Mouse (Mus musculus) lung, postnatal 4 days (tissue): ENCODE data around the gene Gm21188.
"Not testable (repeated sequence)": the region's sequence is repeated elsewhere in the genome, so short reads cannot be mapped to it uniquely, and the experiment has no call there.

ENCODE experiments used
- DNase-seq, 2 experiments: peaks; one replicate each; pipeline ENCODE4 v3.0.0; 2021

Gene Gm21188

GRCm38 (mm10) chr13:120026373-120026772 is 25.6 kb downstream of the Gm21188 start:
- DNase-seq: not testable (repeated sequence)

DNA sequence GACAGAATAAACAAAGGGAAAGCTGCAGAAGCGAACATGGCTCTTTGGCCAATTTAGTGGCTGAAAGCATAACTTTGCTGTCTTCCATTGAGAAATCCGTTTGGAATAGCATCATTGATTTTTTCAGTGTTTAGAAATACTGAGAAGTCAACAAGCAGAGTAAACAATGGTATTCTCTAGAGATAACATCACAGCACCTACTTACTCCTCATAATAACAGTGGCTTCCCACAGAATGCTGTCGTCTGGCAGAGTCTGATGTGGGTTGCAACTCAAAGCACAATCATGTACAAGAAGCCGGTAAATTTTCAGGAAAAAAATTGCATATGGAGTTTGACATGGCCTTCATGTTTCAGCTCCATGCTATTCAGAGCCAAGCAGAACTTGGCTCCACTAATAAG is 26.4 kb downstream of the Gm21188 start:
- DNase-seq: peak in 1 of 2 experiments; percentile 17

GRCm38 (mm10) chr13:120025004-120025403 is 27.0 kb downstream of the Gm21188 start:
- not testable (repeated sequence) for DNase-seq

- DNase-seq: not testable (repeated sequence)
These were observed 27.4 kb downstream of the Gm21188 start for GRCm38 (mm10) chr13:120024581-120024980.

DNA sequence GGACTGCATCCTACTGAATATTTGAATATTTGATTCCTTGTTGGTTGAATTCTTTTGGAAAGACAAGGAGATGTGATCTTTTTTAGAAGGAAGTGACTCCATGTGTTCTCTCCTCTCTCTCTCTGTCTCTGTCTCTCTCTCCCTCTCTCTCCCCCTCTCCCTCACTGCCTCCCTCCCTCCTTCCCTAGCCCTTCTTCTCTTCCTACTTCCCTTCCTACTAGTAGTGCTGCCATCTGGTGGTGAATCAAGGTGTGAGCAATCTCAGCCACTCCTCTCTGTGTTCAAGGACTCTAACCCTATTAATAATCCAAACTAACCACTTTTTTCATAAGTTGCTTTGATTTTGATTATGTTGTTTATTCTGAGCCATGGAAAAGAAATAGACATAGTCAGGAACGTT is 30.5 kb downstream of the Gm21188 start:
- DNase-seq: not testable (repeated sequence)

DNA sequence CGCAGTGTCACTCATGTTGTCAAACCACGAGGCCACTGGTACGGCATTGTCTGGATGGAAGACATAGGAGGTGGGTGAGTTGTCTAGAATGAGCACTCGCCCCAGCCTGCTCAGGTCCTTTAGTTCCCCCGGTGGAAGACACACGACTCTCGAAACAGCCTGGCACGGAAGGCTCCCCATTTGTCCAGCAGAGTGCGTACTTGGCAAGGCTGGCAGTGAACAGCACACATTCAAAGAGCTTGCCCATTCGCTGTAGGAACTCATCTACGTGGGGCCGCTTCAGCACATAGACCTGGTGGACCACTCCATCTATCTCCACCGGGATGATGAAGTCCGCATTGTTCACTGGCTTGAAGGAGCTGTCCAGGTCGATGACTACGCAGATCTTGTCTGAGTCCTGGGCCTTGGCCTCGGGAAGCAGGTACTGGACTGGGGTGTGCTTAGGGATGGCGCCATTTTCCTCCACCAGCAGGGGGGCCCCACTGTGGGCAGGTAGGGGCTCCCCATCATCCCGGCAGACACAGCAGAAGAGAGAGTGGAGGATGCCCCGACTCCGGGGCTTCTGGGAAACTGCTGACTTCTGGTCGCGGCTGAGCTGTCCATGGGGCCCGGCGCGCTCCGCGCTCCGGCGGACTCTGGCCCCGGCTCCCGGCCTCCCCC is 36.5 kb downstream of the Gm21188 start:
- not testable (repeated sequence) for DNase-seq

DNA sequence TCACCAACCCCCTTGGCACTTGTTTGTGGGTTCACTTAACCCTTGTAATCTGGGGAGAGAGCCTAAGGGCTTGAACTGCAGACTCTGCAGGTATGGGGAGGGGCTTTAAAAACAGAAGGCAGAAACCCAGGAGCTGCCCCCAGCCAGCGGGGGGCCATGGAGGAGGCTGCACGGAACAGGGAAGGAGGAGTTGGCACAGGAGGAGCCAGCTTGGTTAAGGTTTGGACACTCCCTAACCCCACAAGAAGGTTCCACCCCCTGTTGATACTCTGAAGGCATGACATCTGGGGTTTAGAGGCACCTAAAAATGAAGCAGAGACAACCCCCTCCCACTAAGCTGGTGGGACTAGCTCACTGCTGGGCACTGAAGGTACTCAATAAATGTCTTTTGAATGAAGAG is 38.0 kb downstream of the Gm21188 start:
- DNase-seq: not testable (repeated sequence)

GRCm38 (mm10) chr13:120013544-120013943 is 38.5 kb downstream of the Gm21188 start:
- DNase-seq: not testable (repeated sequence)

- DNase-seq: not testable (repeated sequence)
These were observed 41.9 kb downstream of the Gm21188 start for GRCm38 (mm10) chr13:120010068-120010467.

GRCm38 (mm10) chr13:119999215-119999614 is 52.8 kb downstream of the Gm21188 start:
- DNase-seq: not testable (repeated sequence)

- not testable (repeated sequence) for DNase-seq
These were observed 53.4 kb downstream of the Gm21188 start for GRCm38 (mm10) chr13:119998442-119999086.

- DNase-seq: not testable (repeated sequence)
These were observed 60.0 kb downstream of the Gm21188 start for GRCm38 (mm10) chr13:119991917-119992496.

- DNase-seq: not testable (repeated sequence)
These were observed 60.7 kb downstream of the Gm21188 start for GRCm38 (mm10) chr13:119991264-119991663.
